Mouse (Mus musculus): ENCODE data around the gene Ptpre. TPM values are rescaled to one million over a fixed set of nuclear protein-coding genes. Genes with fewer than 3 reads are reported as not detected.

The Ptpre gene
- polyA plus RNA-seq, 1 experiment from 2014 or later, result 0.56 TPM

DNA sequence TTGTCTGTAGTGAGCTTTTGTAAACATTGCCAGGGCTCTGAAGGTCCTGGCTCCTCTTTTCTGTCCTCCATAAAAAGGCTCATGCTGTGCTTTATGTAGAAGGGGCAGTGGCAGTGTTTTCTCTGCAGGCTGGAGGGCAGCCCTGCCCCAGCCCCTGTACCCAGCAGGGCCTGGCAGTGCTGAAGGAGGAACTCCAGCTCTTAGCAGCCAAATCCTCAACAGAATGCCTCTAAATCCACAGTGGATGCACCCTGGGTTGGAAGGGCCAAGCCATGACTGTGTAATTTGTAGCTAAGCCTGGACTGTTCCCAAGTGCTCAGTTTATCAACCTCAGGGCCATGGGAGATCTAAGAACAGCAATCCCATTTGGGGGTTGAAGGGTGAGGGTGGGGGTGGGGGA lies 85.0 kb downstream of the Ptpre start:
- no peak for DNase-seq (ENCODE audit: low spot score)
- Histone ChIP-seq H3K36me3 (no peaks in the 10 kb centered on the region), H3K9me3 (replicated peaks) (no peaks in the 10 kb centered on the region), H3K4me1 (peaks cover 13% of the 10 kb centered on the region), H3K4me3 (no peak overlapping the region), H3K27ac (replicated peaks) (0 out of 2 replicates have a peak overlapping the region, but pooled peaks have one; percentile 6), H3K27me3 (ENCODE audit: low read depth, poor library complexity, severe bottlenecking) (no peaks in the 10 kb centered on the region)

DNA sequence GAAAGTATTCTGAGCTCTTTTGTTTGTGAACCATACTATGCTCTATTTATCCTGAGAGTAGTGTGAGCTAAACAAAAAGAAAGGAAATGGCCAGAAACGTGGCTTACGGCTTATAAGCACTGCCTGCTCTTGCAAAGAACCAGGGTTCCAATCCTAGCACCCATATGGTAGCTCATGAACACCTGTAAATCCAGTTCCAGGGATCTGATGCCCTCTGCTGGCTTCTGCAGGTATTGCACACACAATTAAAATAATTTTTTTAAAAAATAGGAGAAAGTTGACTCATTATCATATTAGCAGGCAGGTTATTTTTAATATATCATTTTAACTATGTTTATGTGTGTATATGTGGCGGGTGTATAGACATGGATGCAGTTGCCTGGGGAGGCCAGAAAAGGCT lies 87.6 kb downstream of the Ptpre start:
- Histone ChIP-seq H3K4me1 (peaks cover 5% of the 10 kb centered on the region; the same call in 1 of the 2 replicates), H3K36me3 (no peaks in the 10 kb centered on the region), H3K9me3 (replicated peaks) (no peaks in the 10 kb centered on the region), H3K4me3 (no peak overlapping the region), H3K27me3 (ENCODE audit: low read depth, poor library complexity, severe bottlenecking) (no peaks in the 10 kb centered on the region), H3K27ac (replicated peaks) (no peak overlapping the region)
- WGBS, result 67% methylated on average over 3 of the region's 3 CpGs
- DNase-seq (ENCODE audit: low spot score), result no peak

DNA sequence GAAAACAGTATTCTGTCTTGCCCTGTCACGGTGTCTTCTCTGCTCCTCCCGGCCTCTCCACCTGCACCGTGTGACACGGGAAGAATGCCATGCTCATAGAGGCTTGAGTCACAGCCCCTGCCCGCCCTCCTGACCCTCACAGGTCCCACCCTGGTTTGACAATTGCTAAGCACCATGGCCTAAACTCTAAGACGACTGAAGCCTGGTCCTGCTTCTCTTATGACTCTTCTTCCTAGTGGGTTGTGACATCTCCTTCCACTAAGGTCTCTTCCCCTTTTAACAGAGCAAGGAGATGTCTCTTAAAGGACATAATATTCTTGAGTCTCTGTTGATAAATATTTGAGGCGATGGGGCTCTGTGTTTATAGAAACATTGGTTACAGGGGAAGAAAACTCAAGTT lies 91.1 kb downstream of the Ptpre start:
- H3K4me1 ChIP-seq, result peaks cover 4% of the 10 kb centered on the region; the same call in 1 of the 2 replicates
- WGBS, result 85% methylated on average over 7 of the region's 7 CpGs
- no peaks in the 10 kb centered on the region for H3K36me3 ChIP-seq
- H3K4me3 ChIP-seq, result no peak overlapping the region
- H3K27me3 ChIP-seq (ENCODE audit: low read depth, poor library complexity, severe bottlenecking), result no peaks in the 10 kb centered on the region
- H3K9me3 ChIP-seq (replicated peaks), result no peaks in the 10 kb centered on the region
- DNase-seq (ENCODE audit: low spot score), result no peak
- no peak overlapping the region for H3K27ac ChIP-seq (replicated peaks)

DNA sequence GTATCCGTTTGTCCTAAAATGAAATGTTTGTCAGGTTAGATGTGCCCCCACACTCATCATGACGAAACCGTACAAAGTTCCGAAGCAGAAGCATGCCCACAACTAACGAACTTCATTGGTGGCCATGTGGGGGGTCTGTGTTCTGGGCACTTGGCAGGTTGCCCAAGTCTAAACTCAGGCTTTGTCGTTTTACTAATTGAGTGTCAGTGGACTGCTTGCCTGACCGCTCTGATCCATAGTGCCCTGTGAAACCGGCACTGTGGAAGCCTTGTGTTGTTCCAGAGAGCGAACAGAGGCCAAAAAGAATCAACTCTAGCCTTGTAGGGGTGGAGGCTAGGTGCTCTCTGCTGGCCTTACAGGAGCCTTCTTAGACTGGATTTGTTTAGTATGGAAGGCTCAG lies 91.7 kb downstream of the Ptpre start:
- Histone ChIP-seq H3K4me1 (peaks cover 5% of the 10 kb centered on the region; the same call in 1 of the 2 replicates), H3K27me3 (ENCODE audit: low read depth, poor library complexity, severe bottlenecking) (no peaks in the 10 kb centered on the region; the same call in 1 of the 2 replicates), H3K36me3 (no peaks in the 10 kb centered on the region), H3K4me3 (no peak overlapping the region), H3K9me3 (replicated peaks) (no peaks in the 10 kb centered on the region), H3K27ac (replicated peaks) (no peak overlapping the region)
- no peak for DNase-seq (ENCODE audit: low spot score)
- WGBS, result 83% methylated on average over 9 of the region's 9 CpGs

DNA sequence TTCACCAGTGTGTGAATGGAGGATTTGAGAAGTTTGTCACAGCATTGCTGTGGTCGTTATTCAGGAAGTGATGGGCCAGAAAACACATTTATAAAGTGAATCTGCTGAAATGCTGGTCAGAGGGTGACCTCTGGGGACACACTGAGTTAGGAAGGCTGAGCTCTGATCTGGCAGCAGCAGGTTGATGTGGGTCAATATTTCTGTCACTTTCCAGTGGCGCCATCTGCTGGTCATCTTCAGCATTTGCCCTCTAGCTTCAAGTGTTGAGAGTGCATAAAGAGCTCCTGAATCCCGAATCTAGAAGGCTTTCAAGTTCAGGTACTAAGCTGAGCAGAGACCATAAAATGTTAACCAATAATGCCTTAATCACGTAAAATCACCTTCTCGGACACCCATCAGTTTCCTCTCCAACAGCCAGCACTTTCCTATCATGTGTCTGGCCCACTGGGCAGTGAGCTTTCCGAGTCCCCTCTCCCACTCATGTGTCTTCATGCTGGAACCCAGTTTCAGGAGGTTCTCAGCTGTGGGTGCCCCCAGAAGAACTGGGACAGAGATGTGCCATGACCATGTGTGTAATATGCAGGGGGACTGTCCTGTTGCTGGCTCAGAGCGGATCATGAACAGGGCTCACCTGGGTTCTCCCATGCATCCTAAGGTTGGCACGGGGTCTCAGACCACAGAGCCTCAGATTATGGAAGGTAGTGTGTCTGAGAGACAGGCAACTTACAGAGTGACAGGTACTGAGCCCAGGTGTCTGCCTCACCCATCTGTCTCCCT lies 94.7 kb downstream of the Ptpre start:
- Histone ChIP-seq H3K27me3 (ENCODE audit: low read depth, poor library complexity, severe bottlenecking) (no peaks in the 10 kb centered on the region; the same call in 1 of the 2 replicates), H3K27ac (replicated peaks) (no peak overlapping the region), H3K9me3 (replicated peaks) (no peaks in the 10 kb centered on the region), H3K4me3 (no peak overlapping the region), H3K36me3 (no peaks in the 10 kb centered on the region), H3K4me1 (peaks cover 13% of the 10 kb centered on the region)
- 55% methylated on average over 8 of the region's 8 CpGs for WGBS
- DNase-seq (ENCODE audit: low spot score), result peak; percentile 63

DNA sequence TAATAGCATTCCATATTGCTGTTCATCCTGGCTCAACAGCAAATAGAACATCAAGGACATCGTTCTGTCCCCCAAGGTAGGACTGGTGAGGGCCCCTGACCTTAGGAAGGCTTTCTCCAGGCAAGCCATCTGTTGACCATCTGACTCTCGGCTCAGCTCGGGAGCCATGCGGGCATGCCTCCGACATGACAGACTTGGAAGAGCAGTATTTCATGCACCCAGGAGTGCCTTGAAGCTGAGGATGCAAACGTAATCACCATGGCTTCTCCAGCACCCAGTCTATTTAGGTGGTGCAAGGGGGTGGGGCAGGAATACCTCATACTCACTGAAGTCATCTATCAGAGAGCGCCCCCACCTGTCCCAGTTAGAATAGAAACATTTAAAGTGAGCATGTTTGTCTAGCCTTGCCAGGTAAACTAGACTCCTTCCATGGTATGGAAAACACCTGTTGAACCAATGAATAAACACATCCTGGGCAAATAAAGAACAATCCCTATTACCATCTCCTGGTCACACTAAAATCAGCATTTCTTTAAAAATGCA lies 95.5 kb downstream of the Ptpre start:
- Histone ChIP-seq H3K36me3 (no peaks in the 10 kb centered on the region), H3K4me3 (no peak overlapping the region), H3K27me3 (ENCODE audit: low read depth, poor library complexity, severe bottlenecking) (no peaks in the 10 kb centered on the region; the same call in 1 of the 2 replicates), H3K9me3 (replicated peaks) (no peaks in the 10 kb centered on the region), H3K4me1 (peaks cover 13% of the 10 kb centered on the region), H3K27ac (replicated peaks) (no peak overlapping the region)
- WGBS, result 84% methylated on average over 7 of the region's 7 CpGs
- no peak for DNase-seq (ENCODE audit: low spot score)

DNA sequence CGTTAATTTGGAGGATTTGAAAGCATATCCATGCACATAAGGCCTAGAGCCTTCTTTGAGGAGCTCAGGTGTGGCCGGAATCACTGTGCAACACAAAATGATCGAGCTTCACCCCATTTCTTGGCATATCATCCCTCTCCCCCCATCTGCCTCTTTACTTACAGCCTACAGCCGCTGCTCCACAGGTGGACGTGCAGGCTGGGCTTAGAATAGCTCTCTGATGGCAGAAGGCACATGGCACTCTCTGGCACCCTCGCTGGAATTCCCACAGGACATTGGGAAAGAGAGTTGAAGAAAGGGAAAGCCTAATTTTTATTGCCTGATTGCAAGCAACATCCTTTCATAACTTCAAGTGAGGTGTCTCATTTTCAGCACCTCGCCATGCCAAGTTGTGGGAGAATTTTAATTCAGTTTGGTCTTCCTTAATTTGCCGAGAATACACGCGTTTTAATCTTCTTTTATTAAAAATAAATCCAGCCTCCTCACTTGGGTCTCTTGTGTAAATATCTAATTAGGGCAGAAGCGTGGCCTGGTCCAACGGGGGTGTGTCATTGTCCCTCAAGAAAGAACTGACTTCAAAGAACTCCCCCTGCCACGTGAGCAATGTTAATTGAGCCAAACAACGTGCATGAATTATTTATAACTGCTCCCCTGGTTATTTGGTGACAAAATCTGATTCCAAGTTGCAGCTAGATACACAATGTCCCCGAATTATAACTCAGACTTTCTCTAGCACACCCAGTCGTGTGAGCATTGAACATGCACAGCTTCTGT lies 97.8 kb downstream of the Ptpre start:
- Histone ChIP-seq H3K36me3 (no peaks in the 10 kb centered on the region), H3K27ac (replicated peaks) (no peak overlapping the region), H3K9me3 (replicated peaks) (no peaks in the 10 kb centered on the region), H3K27me3 (ENCODE audit: low read depth, poor library complexity, severe bottlenecking) (no peaks in the 10 kb centered on the region; the same call in 1 of the 2 replicates), H3K4me1 (peaks cover 13% of the 10 kb centered on the region), H3K4me3 (no peak overlapping the region)
- 73% methylated on average over 16 of the region's 16 CpGs for WGBS
- no peak for DNase-seq (ENCODE audit: low spot score)

DNA sequence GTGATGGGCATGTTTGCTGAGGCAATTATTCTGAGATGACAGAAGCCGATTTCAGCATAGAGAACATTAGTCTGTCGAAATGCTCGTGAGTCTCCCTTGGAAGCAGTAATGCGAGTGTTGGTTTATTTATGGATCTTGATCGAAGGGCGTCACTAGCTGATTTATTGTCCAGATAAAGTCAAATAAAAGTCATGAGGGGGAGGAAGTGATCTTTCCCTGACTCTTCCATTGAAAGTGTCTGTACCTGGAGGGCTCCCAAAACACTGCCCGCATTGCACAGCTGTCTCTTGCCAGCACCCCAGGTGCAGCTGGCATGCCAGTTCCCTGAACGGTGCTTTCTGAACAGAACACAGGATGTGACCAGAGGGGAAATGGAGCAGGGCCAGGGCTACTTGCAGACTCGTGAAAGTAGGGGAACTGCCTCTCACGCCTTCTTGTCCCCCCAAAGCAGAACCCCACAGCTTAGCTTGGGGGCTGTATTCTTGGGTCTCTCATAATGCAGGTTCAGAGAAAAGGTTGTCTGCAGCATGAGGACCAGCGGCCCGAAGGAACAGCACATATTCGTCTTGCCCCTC lies 100.2 kb downstream of the Ptpre start:
- no peaks in the 10 kb centered on the region for H3K36me3 ChIP-seq
- H3K9me3 ChIP-seq (replicated peaks), result no peaks in the 10 kb centered on the region
- H3K27me3 ChIP-seq (ENCODE audit: low read depth, poor library complexity, severe bottlenecking), result no peaks in the 10 kb centered on the region; the same call in 1 of the 2 replicates
- WGBS, result 82% methylated on average over 13 of the region's 13 CpGs
- no peak overlapping the region for H3K4me3 ChIP-seq
- no peak for DNase-seq (ENCODE audit: low spot score)
- H3K27ac ChIP-seq (replicated peaks), result no peak overlapping the region
- peaks cover 16% of the 10 kb centered on the region for H3K4me1 ChIP-seq

DNA sequence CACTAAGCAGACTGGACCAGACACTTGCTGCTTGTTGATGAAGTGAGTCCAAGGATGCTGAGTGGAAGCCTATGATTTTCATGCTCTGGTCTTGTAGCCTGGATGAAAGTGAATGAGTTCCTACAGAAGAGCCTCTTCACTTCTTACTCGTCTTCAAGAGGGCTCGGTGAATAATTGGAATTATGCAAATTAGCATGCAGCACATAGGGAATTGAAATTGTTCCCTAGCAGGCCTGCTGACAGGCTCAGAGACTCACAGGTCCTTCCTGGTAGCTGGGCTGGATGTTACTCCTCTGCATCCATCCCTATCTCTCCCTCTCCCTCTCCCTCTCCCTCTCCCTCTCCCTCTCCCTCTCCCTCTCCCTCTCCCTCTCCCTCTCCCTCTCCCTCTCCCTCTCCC lies 102.1 kb downstream of the Ptpre start:
- no peak for DNase-seq (ENCODE audit: low spot score)
- H3K36me3 ChIP-seq, result no peaks in the 10 kb centered on the region
- peaks cover 11% of the 10 kb centered on the region for H3K4me1 ChIP-seq
- no peaks in the 10 kb centered on the region for H3K9me3 ChIP-seq (replicated peaks)
- WGBS, result 56% methylated on average over 2 of the region's 2 CpGs
- no peak overlapping the region for H3K4me3 ChIP-seq
- no peak overlapping the region for H3K27ac ChIP-seq (replicated peaks)
- H3K27me3 ChIP-seq (ENCODE audit: low read depth, poor library complexity, severe bottlenecking), result no peaks in the 10 kb centered on the region

DNA sequence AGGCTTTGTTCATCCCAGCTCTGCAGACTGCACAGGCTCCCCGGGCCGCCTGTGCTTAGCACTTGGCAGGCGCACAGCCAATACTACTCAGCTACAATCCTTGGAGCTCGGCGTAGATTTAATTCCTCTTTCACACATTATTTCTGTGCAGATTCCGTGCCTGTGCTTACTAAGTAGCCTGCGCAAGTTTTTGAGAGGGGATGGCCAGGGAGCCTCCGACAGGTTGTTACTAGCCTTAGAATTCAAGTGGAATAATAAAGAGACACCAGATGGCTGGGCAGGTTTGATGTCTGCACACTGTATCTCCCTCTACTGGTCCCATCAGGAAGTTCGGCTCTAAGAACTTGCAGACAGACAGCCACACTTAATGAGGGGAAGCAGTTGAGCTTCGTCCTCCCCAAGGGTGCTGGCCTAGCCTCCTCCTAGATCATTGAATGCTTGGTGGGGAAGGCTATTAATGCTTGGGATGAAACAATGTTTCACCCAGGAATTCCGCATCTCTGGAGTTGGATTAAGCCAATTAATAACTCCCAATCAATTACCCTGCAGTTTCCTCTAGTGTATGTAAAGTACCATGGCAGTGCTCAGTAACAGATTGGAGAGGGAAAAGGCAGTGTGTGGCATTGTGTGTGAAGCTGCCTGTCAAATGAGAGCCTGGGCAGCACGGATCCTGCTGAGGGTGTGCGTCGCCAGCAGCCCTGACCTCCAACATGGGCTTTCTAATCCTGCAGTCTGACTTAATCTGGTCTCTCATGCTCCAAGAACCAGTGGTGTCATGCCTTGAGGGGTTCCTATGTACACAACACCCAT lies 104.6 kb downstream of the Ptpre start:
- peak; percentile 35 for DNase-seq (ENCODE audit: low spot score)
- no peak overlapping the region for H3K27ac ChIP-seq (replicated peaks)
- no peak overlapping the region for H3K4me3 ChIP-seq
- H3K4me1 ChIP-seq, result 0 out of 2 replicates have a peak, but pooled peaks cover 3% of the 10 kb centered on the region
- H3K9me3 ChIP-seq (replicated peaks), result no peaks in the 10 kb centered on the region
- H3K36me3 ChIP-seq, result no peaks in the 10 kb centered on the region
- no peaks in the 10 kb centered on the region for H3K27me3 ChIP-seq (ENCODE audit: low read depth, poor library complexity, severe bottlenecking)
- WGBS, result 69% methylated on average over 14 of the region's 14 CpGs

DNA sequence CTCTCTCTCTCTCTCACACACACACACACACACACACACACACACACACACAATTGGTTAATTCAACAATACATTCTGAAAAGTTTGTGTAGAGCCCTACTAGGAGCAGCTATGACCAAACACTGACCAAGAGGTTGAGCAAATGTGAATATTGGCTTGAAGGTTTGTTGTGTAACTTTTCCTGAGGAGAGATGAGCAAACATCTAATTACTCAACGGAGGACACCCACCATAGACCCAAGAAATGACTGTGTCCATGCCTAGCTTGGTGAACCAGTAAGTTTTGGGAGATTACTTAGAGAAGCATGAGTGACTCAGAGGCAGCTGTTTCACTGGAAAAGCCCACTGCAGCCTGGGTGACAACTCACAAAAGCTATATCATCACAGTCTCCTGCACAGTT lies 107.2 kb downstream of the Ptpre start:
- H3K27me3 ChIP-seq (ENCODE audit: low read depth, poor library complexity, severe bottlenecking), result no peaks in the 10 kb centered on the region
- 0 out of 2 replicates have a peak, but pooled peaks cover 3% of the 10 kb centered on the region for H3K4me1 ChIP-seq
- H3K4me3 ChIP-seq, result no peak overlapping the region
- 79% methylated on average over 1 of the region's 1 CpGs for WGBS
- H3K27ac ChIP-seq (replicated peaks), result no peak overlapping the region
- 0 out of 2 replicates have a peak, but pooled peaks cover 4% of the 10 kb centered on the region for H3K9me3 ChIP-seq (replicated peaks)
- no peak for DNase-seq (ENCODE audit: low spot score)
- no peaks in the 10 kb centered on the region for H3K36me3 ChIP-seq

DNA sequence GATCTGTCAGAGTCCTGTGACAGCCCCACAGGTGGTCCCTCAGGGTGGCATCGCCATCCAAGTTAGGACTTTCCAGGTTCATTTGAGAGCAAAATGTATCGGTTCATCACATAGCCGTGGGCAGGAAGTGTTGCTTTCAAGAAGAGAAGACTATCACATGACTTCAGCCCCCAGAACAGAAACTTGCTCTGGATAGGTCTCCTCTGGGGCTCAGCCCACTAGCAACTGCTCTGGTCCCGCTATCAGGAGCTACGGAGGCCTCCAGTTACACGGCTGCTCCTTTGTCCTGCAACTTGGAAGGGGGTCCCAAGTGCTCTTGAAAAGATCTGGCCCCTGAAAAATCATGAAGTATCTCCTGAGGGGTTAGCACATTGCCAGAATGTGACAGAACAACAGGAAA lies 109.7 kb downstream of the Ptpre start:
- no peaks in the 10 kb centered on the region for H3K27me3 ChIP-seq (ENCODE audit: low read depth, poor library complexity, severe bottlenecking)
- 0 out of 2 replicates have a peak, but pooled peaks cover 4% of the 10 kb centered on the region for H3K9me3 ChIP-seq (replicated peaks)
- WGBS, result 81% methylated on average over 6 of the region's 6 CpGs

More for the DNA sequence above, 109.7 kb downstream of the Ptpre start:
- Histone ChIP-seq H3K36me3 (no peaks in the 10 kb centered on the region), H3K27ac (replicated peaks) (no peak overlapping the region), H3K4me1 (no peaks in the 10 kb centered on the region), H3K4me3 (no peak overlapping the region)
- no peak for DNase-seq (ENCODE audit: low spot score)

Measured in midbrain, embryonic 10.5 days (tissue).